Mouse (Mus musculus) T-helper 2 cell (primary cell): ENCODE results near the gene Arhgdib.

Experiments used
- in situ Hi-C: fragments of 300-600 bp; cut with MboI, MseI; formaldehyde crosslinking; loops from one replicate; pipeline ENCODE4 v1.15.1; 2025; ENCODE audit warnings: high pct_unique_total_duplicates

Arhgdib gene

GRCm38 (mm10) chr6:136922871-136923270, 18.8 kb downstream of the Arhgdib start:
- in situ Hi-C loops: loop anchor here (10.0 kb wide), 1 partner anchor 68 kb away; the partner anchor contains the start of gene Art4

- in situ Hi-C loops: loop anchor here (10.0 kb wide), 1 partner anchor 67 kb away; the partner anchor contains the start of gene Art4
Measured at GRCm38 (mm10) chr6:136922080-136922479, 19.6 kb downstream of the Arhgdib start, which contains the start of gene Erp27. Erp27 (minus strand) TSS chr6:136922180.

GRCm38 (mm10) chr6:136921601-136922000, 20.1 kb downstream of the Arhgdib start:
- in situ Hi-C loops: loop anchor here (10.0 kb wide), 1 partner anchor 67 kb away; the partner anchor contains the start of gene Art4

GRCm38 (mm10) chr6:136920320-136921257, 21.1 kb downstream of the Arhgdib start:
- in situ Hi-C loops: loop anchor here (10.0 kb wide), 1 partner anchor 66 kb away; the partner anchor contains the start of gene Art4

- in situ Hi-C loops: no loop called here
Measured at GRCm38 (mm10) chr6:136917885-136918284, 23.8 kb downstream of the Arhgdib start.

GRCm38 (mm10) chr6:136915721-136916395, 25.8 kb downstream of the Arhgdib start:
- in situ Hi-C loops: no loop called here

GRCm38 (mm10) chr6:136914234-136914633, 27.5 kb downstream of the Arhgdib start:
- in situ Hi-C loops: no loop called here

GRCm38 (mm10) chr6:136913384-136914126, 28.1 kb downstream of the Arhgdib start:
- in situ Hi-C loops: no loop called here

- in situ Hi-C loops: no loop called here
Measured at GRCm38 (mm10) chr6:136912751-136913265, 28.9 kb downstream of the Arhgdib start.

- in situ Hi-C loops: no loop called here
Measured at GRCm38 (mm10) chr6:136910247-136910890, 31.3 kb downstream of the Arhgdib start.

GRCm38 (mm10) chr6:136906937-136907293, 34.8 kb downstream of the Arhgdib start:
- in situ Hi-C loops: no loop called here

GRCm38 (mm10) chr6:136906283-136906936, 35.3 kb downstream of the Arhgdib start:
- in situ Hi-C loops: no loop called here

GRCm38 (mm10) chr6:136903885-136904470, 37.7 kb downstream of the Arhgdib start:
- in situ Hi-C loops: loop anchor here (5.0 kb wide), 1 partner anchor 42 kb away; no protein-coding TSS in a partner anchor

- in situ Hi-C loops: loop anchor here (5.0 kb wide), 1 partner anchor 40 kb away; no protein-coding TSS in a partner anchor
Measured at GRCm38 (mm10) chr6:136902527-136902926, 39.2 kb downstream of the Arhgdib start.

- in situ Hi-C loops: loop anchor here (5.0 kb wide), 1 partner anchor 39 kb away; no protein-coding TSS in a partner anchor
Measured at GRCm38 (mm10) chr6:136901010-136901409, 40.7 kb downstream of the Arhgdib start.

- in situ Hi-C loops: loop anchor here (5.0 kb wide), 1 partner anchor 38 kb away; no protein-coding TSS in a partner anchor
Measured at GRCm38 (mm10) chr6:136900369-136901009, 41.2 kb downstream of the Arhgdib start.

- in situ Hi-C loops: loop anchor here (25.0 kb wide), 1 partner anchor 263 kb away; the partner anchor contains the start of gene Rerg
Measured at GRCm38 (mm10) chr6:136898954-136899353, 42.7 kb downstream of the Arhgdib start.

GRCm38 (mm10) chr6:136898222-136898621, 43.5 kb downstream of the Arhgdib start:
- in situ Hi-C loops: loop anchor here (25.0 kb wide), 1 partner anchor 264 kb away; the partner anchor contains the start of gene Rerg

- in situ Hi-C loops: loop anchor here (25.0 kb wide), 1 partner anchor 265 kb away; the partner anchor contains the start of gene Rerg
Measured at GRCm38 (mm10) chr6:136897789-136898188, 43.9 kb downstream of the Arhgdib start.
